Mouse (Mus musculus) CD4-positive helper T cell, adult 2 months (primary cell): Measurements from ENCODE around the gene Rab17.
A peak's percentile ranks its signal among the peaks of the same experiment; 100 is the strongest.

Experiments
- DNase-seq: peaks from one replicate; pipeline ENCODE4 v3.0.0-alpha.2; 2012; ENCODE audit warnings: low read depth, missing footprints, low spot score

The Rab17 gene

DNA sequence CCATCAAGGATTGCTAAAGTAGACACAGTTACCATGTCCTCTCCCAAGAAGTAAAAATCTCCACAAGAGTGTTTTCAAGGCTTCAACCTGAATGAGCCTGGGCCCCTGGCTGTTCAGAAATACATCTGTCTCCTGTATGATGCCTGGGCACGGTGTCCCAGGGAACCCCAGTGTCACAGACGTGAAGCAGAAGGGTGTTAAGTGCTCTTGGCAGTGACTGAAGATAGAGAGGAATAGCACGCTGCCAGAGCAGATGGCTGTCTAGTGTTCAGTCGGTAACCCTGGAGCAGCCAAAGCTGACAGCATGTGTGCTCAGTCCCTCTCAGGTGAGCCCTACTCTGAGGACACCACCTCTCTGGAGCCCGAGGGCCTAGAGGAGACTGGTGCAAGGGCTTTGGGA, 36.5 kb downstream of the Rab17 start:
- DNase-seq = no peak

DNA sequence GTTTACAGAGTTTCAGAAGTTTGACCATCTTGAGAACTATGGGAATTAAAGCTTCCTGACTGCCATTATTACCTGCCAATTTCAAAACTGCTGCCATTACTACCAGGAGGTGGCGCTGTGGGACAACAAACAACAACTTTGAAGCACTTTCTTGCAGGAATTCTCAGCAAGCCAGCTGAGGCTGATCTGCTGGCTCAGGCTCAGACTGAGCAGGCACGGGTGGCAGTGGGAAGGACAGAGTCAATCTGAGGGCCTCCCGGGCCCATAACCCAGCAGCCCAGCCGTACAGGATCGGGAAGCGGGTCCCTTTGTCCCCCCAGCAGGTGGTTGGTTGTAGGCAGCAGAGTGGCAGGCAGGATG, 40.9 kb downstream of the Rab17 start:
- peak; percentile 43 for DNase-seq

DNA sequence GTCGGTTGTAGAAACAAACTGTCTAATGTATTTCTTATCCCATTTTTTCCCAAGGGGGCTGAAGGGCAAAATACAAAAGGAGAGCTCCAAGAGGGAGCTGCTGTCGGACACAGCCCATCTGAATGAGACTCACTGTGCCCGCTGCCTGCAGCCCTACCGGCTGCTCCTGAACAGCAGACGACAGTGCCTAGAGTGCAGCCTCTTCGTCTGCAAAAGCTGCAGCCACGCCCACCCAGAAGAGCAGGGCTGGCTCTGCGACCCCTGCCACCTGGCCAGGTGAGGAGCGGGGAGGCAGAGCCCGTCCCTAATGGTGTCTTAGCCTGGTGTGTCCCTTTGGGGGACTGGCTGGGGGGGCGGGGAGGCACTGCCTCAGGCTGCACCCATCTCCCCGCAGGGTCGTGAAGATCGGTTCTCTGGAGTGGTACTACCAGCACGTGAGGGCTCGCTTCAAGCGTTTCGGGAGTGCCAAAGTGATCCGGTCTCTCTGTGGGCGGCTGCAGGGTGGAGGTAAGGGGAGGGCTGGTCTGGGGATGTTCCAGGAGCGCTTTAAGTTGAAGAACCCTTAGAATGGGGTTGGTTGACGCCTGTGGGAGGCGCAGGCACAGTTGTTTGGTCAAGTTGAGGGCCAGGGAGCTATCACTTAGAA, 41.4 kb downstream of the Rab17 start:
- no peak for DNase-seq

DNA sequence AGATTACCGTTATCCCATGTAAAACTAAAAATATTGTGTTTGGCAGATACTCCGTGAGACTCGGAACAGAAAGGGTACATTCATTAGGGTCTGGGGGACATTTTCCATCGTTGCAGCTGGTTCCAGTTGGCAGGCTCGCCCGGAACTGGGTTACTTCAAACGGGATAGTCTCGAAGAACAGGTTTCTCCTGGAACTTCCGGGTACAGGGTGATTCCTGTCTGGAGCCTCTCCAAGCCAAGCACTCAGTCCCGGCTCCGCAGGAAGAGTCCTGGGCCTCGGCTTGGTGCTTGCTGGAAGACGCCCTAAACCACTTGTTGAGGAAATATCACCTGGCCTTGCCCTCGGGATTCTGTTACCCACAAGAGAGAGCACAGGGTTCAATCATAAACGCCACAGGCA, 42.2 kb downstream of the Rab17 start:
- DNase-seq = no peak

DNA sequence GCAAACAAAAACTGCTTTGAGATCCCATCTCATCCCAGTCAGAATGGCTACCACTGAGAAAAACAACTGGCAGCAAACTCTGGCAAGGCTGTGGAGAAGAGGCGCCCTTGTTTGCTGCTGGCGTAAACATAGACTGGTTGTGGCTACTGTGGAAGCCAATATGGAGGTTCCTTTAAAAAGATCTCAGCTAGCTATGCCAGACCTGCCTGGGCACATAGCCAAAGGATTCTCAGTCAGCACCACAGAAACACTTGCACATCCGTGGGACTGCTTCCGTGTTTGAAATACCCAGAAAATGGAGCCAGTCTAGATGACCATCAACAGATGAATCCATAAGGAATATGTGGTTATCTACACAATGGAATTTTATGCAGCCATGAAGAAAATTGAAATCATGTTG, 43.4 kb downstream of the Rab17 start:
- DNase-seq = no peak

DNA sequence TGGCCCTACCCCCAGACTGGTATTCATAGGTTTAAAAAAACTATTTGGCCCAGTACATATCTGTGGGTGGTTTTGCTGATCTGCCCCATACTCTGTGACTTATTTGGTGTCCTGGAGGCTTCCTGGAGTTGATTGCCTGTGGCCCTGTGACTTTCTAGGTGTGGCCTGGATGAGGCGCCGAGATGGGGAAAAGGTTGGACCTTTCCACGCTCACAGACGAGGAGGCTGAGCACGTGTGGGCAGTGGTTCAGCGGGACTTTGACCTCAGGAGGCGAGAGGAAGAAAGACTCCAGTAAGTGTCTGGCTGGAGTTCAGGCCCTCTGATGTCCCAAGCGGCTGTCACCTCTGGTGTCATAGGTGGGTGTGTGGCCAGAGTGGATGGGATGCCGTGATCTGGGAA, 47.8 kb downstream of the Rab17 start:
- DNase-seq = no peak

DNA sequence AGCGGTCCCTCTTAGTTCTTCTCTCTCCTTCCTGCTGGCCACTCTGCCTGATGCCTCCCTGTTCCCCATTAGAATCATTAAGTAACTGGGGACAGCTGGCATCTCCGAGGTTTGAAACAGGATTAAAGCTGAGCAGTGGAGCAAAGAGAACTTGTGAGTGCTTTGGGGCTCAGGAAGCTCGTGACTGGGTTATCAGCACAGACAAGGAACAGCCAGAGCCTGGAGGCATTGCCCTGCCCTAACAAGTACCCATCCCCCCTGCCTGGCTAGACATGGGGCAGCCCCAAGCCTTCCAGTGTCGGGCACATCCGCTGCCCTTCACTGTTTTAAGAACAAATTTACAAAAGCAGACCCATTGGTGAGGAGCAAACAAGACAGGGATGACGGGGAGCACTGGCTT, 52.0 kb downstream of the Rab17 start:
- no peak for DNase-seq

DNA sequence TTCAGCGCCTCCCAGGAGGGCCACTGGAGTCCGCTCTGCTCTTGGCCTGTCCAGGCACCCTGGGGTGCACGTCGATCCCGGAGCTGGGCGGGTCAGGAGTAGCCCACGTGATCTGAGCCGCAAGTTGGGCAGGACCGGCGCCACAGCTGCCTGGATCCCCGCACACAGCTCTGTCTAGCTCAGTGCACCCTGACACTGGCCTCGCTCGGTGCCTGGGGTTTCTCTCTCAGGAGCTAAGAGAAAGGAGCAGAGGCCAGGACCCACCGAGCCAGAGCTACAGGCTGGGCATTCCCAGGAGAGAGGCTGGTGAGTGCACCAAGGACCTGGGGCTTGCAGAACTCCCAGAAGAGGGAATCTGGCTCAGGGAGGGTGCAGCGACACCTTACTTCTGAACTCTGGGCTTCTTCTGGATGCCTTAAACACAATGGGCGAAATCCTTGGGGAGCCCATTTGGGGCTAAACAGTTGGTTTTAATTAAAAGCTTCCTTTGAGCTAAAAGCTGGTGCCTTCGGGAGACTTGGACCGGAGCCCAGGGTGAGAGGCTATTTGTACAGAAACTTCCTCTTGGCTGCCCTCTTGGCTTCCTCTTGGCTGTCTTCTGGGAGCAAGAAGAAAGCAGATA, 54.4 kb downstream of the Rab17 start, which contains the start of gene Mlph:
Mlph (plus strand) TSS at position 138 of the 622 bp plus-strand sequence.
- DNase-seq = no peak

DNA sequence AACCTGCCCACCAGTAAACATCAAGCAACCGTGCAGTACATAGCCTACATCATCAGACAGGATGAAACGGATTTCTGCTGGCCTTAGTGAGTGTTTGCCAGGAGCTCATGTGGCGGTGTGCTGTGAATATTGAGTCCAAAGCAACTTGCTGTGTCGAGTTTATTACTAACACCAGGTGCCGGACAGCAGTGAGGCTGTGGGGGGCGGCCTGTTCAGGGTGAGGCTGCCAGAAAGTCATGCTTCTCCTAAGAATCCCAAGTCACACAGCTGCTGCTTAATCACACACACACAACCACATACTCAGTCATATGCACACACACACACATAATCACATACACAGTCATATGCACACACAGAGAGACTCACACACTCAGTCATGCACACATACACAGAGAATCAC, 56.2 kb downstream of the Rab17 start:
- DNase-seq = no peak

DNA sequence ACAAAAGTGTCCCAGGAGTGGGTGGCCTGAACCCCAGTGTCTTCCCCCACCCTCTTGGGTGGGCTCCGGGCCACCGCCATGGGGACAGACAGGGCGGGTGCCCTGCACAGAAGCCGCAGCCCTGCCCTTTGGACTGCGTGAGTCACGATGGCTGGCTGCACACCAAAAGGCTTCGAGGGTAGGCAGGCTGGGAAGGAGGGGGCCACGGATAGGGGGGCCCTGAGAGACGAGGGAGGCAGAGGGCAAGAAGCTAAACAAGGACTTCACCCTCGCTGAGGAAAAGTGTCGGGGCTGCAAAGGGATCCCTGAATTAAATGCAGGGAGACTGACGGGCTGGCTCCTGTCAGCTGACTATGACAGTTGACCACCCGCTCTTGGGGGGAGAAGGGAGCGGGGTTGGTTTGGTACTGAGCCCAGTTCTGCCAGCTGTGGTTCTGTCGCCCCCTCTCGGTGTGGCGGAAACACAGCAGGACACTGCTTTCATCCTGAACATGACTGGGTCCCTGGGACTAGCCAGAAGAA, 59.8 kb downstream of the Rab17 start:
- DNase-seq = no peak

DNA sequence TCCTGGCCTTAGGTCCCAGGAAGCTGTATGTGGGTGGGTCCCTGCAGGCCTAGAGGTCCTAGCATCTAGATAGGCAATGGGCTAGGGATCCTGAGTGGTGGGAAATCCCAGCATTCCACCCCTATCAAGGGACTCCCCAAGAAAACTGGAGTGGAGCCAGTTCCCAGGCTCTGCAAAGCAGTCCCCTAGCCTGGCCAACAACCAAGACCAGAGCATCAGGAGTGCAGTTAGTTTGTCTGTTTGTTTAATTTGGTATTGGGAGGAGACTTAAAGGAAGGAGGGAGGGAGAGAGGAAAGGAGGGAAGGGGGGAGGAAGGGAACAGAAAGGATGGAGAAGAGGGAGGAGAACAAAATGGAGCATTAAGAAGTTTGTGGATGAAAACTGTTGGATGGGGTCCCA, 60.3 kb downstream of the Rab17 start:
- no peak for DNase-seq
